Mouse (Mus musculus) E14TG2a.4 (cell line): ENCODE results near the gene Atp11a.
A peak's percentile ranks its signal among the peaks of the same experiment; 100 is the strongest.

Source experiments
- H3K27me3 ChIP-seq: 2 replicates; pipeline ENCODE4 v1.6.1; 2014; ENCODE audit warnings: low read length, control low read depth; ENCODE audit not compliant: insufficient read depth
- H3K36me3 ChIP-seq: 2 replicates; pipeline ENCODE4 v1.6.1; 2014; ENCODE audit warnings: low read length, control low read depth; ENCODE audit not compliant: insufficient read depth
- H3K4me1 ChIP-seq: replicated peaks from 2 replicates; pipeline ENCODE4 v1.6.1; 2014; ENCODE audit warnings: low read depth, low read length, control low read depth
- H3K4me3 ChIP-seq: replicated peaks from 2 replicates; pipeline ENCODE4 v1.5.1; 2014; ENCODE audit warnings: mild to moderate bottlenecking, low read length
- H3K9me3 ChIP-seq: 2 replicates; pipeline ENCODE4 v1.6.1; 2014; ENCODE audit warnings: low read length, control low read depth
- CTCF ChIP-seq: conservative IDR thresholded peaks from 2 replicates; pipeline ENCODE4 v1.5.1; 2014; ENCODE audit warnings: low read length
- NANOG ChIP-seq: IDR thresholded peaks from 2 replicates; pipeline ENCODE4 v1.6.1; 2014; ENCODE audit warnings: borderline replicate concordance, low read length, mixed read lengths
- POU5F1 ChIP-seq: IDR thresholded peaks from 2 replicates; pipeline ENCODE4 v1.6.1; 2014; ENCODE audit warnings: low read length, borderline replicate concordance

The Atp11a gene

GRCm38 (mm10) chr8:12844347-12844950 lies 87.6 kb downstream of the Atp11a start:
- Histone ChIP-seq H3K4me1 (no peaks in the 10 kb centered on the region; the same call in 1 of the 2 replicates), H3K9me3 (no peaks in the 10 kb centered on the region), H3K4me3 (no peak overlapping the region), H3K27me3 (no peaks in the 10 kb centered on the region), H3K36me3 (peaks cover 94% of the 10 kb centered on the region)
- TF ChIP-seq NANOG = no peak
- no peak for TF ChIP-seq POU5F1
- TF ChIP-seq CTCF = no peak

GRCm38 (mm10) chr8:12846447-12846846 lies 89.6 kb downstream of the Atp11a start:
- peaks cover 4% of the 10 kb centered on the region for H3K4me1 ChIP-seq
- H3K4me3 ChIP-seq = no peak overlapping the region
- no peaks in the 10 kb centered on the region for H3K27me3 ChIP-seq
- H3K36me3 ChIP-seq = peaks cover 89% of the 10 kb centered on the region
- TF ChIP-seq NANOG = no peak
- no peaks in the 10 kb centered on the region for H3K9me3 ChIP-seq

GRCm38 (mm10) chr8:12851241-12851640 lies 94.4 kb downstream of the Atp11a start:
- TF ChIP-seq CTCF (no peak), NANOG (no peak), POU5F1 (no peak)
- H3K4me3 ChIP-seq = no peak overlapping the region
- peaks cover 15% of the 10 kb centered on the region for H3K4me1 ChIP-seq
- H3K9me3 ChIP-seq = no peaks in the 10 kb centered on the region
- H3K36me3 ChIP-seq = peaks cover 62% of the 10 kb centered on the region
- H3K27me3 ChIP-seq = no peaks in the 10 kb centered on the region

GRCm38 (mm10) chr8:12856038-12856437 lies 99.2 kb downstream of the Atp11a start:
- H3K36me3 ChIP-seq = peaks cover 54% of the 10 kb centered on the region
- TF ChIP-seq CTCF (no peak), NANOG (no peak), POU5F1 (no peak)

GRCm38 (mm10) chr8:12863061-12863460 lies 106.2 kb downstream of the Atp11a start:
- Histone ChIP-seq H3K4me3 (no peak overlapping the region), H3K27me3 (no peaks in the 10 kb centered on the region)
- TF ChIP-seq CTCF (no peak), NANOG (no peak), POU5F1 (no peak)

More at GRCm38 (mm10) chr8:12856038-12856437, 99.2 kb downstream of the Atp11a start:
- Histone ChIP-seq H3K4me1 (peaks cover 27% of the 10 kb centered on the region), H3K9me3 (no peaks in the 10 kb centered on the region), H3K27me3 (no peaks in the 10 kb centered on the region), H3K4me3 (no peak overlapping the region)

GRCm38 (mm10) chr8:12863608-12864007 lies 106.8 kb downstream of the Atp11a start:
- Histone ChIP-seq H3K36me3 (peaks cover 44% of the 10 kb centered on the region), H3K9me3 (no peaks in the 10 kb centered on the region), H3K4me1 (peaks cover 31% of the 10 kb centered on the region), H3K27me3 (no peaks in the 10 kb centered on the region), H3K4me3 (no peak overlapping the region)
- no peak for TF ChIP-seq POU5F1
- no peak for TF ChIP-seq NANOG
- TF ChIP-seq CTCF = no peak

More at GRCm38 (mm10) chr8:12863061-12863460, 106.2 kb downstream of the Atp11a start:
- Histone ChIP-seq H3K36me3 (peaks cover 50% of the 10 kb centered on the region), H3K4me1 (peaks cover 36% of the 10 kb centered on the region), H3K9me3 (no peaks in the 10 kb centered on the region)

- Histone ChIP-seq H3K36me3 (peaks cover 31% of the 10 kb centered on the region), H3K9me3 (no peaks in the 10 kb centered on the region), H3K4me3 (no peak overlapping the region), H3K4me1 (peaks cover 45% of the 10 kb centered on the region), H3K27me3 (no peaks in the 10 kb centered on the region)
- TF ChIP-seq NANOG (no peak), CTCF (no peak), POU5F1 (no peak)
Measured at GRCm38 (mm10) chr8:12865790-12866189, 109.0 kb downstream of the Atp11a start.

GRCm38 (mm10) chr8:12869661-12870060 lies 112.8 kb downstream of the Atp11a start:
- Histone ChIP-seq H3K4me3 (no peak overlapping the region), H3K27me3 (no peaks in the 10 kb centered on the region), H3K4me1 (peaks cover 66% of the 10 kb centered on the region), H3K36me3 (peaks cover 9% of the 10 kb centered on the region), H3K9me3 (no peaks in the 10 kb centered on the region)
- no peak for TF ChIP-seq CTCF

- TF ChIP-seq POU5F1 = no peak
- no peak for TF ChIP-seq CTCF
- TF ChIP-seq NANOG = no peak
- peaks cover 67% of the 10 kb centered on the region for H3K4me1 ChIP-seq
- no peaks in the 10 kb centered on the region for H3K27me3 ChIP-seq
- H3K9me3 ChIP-seq = no peaks in the 10 kb centered on the region
- H3K4me3 ChIP-seq = peak overlapping the region; percentile 17; the same call in 1 of the 2 replicates
- peaks cover 7% of the 10 kb centered on the region for H3K36me3 ChIP-seq
Measured at GRCm38 (mm10) chr8:12870656-12871055, 113.8 kb downstream of the Atp11a start.
